Mouse (Mus musculus): ENCODE measurements at regions not wholly inside any gene's neighbourhood (a gene's known extent, or its start where the extent isn't known, plus 50 kb on each side); places are given as distances from the start of the nearest gene placed in this dataset.

- TF ChIP-seq CTCF (conservative IDR thresholded peaks at IDR 0.05; ENCODE audit: low read length) (no peak), POU5F1 (IDR thresholded peaks at IDR 0.05; ENCODE audit: borderline replicate concordance, low read length) (no peak)
Observed at GRCm38 (mm10) chr13:48731046-48731996, 68.5 kb downstream of the Barx1 start.
